Mouse (Mus musculus): Measurements from ENCODE around the gene Pdzd8. TPM values are rescaled to one million over a fixed set of nuclear protein-coding genes. Genes with fewer than 3 reads are reported as not detected.

The Pdzd8 gene
- polyA plus RNA-seq, 1 experiment from 2014 or later: 12.6 TPM

- no peak for ATAC-seq (ENCODE audit: insufficient number of reproducible peaks, insufficient read depth, low FRiP score, low read depth)
- H3K36me3 ChIP-seq (ENCODE audit: control insufficient read depth, insufficient read depth, low read length): no peaks in the 10 kb centered on the region
Observed at GRCm38 (mm10) chr19:59352760-59353159, 7.2 kb upstream of the Pdzd8 start.

DNA sequence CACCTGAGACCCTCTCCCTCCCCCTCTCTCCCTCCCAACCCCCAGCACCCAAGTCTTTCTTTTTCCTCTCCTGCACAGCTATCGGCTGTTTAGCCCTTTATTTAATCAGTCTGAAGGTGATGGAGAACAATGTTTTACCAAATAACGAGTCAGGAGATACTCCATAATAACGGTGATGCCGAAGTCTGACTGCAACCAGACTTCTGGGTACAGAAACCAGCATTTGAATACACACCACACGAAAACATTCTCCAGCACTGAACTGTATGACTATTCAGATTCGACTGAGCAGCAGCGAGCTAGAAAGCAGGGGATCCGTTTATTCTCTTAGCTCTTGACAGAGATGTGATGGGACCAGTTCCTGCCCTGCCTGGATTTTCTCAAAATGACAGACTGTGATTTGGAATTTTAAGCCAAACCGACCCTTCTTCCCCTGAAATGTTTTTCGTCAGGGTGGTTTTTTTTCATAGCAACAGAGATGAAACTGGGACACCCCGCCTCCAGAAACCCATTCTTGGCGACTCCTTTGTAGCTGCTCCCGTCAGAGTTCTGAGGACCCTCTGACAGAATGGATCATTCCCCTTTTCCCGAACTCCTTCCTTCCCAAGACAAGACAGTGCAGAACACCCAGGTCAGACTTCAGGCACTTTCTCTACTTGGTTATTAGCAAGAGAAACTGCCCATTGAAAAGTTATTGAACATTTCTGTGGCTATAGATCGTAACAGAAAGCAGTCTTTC, 5.7 kb upstream of the Pdzd8 start:
- no peak overlapping the region for H3K27ac ChIP-seq (replicated peaks in 1 of 2; ENCODE audit: control insufficient read depth in 1 of 2, insufficient read depth in 1 of 2, low read depth in 2 of 2, low read length in 2 of 2)
- H3K9ac ChIP-seq (ENCODE audit: low read length): no peak overlapping the region
- no peaks in the 10 kb centered on the region for H3K9me3 ChIP-seq (ENCODE audit: control insufficient read depth, low read length)
- H3K4me3 ChIP-seq (ENCODE audit: control insufficient read depth in 1 of 2, insufficient read depth in 1 of 2, low read depth in 1 of 2, low read length in 2 of 2): no peak overlapping the region
- no peak overlapping the region for H3K4me2 ChIP-seq (ENCODE audit: low read length)
- H3K4me1 ChIP-seq (ENCODE audit: control insufficient read depth in 2 of 2, insufficient read depth in 2 of 2, low read length in 2 of 2): peaks cover 4 to 8% of the 10 kb centered on the region in 2 experiments; a peak in 3 of 4 replicates
- 39% methylated on average over 15 of the region's 15 CpGs for WGBS
- peaks cover 30% of the 10 kb centered on the region; the same call in 1 of the 2 replicates for H3K27me3 ChIP-seq (ENCODE audit: control insufficient read depth, insufficient read depth, low read length)
- ATAC-seq (ENCODE audit: insufficient number of reproducible peaks, insufficient read depth, low FRiP score, low read depth): no peak
- H3K36me3 ChIP-seq (ENCODE audit: control insufficient read depth, insufficient read depth, low read length): no peaks in the 10 kb centered on the region

More at GRCm38 (mm10) chr19:59352760-59353159, 7.2 kb upstream of the Pdzd8 start:
- Histone ChIP-seq H3K9ac (ENCODE audit: low read length) (no peak overlapping the region), H3K27ac (replicated peaks in 1 of 2; ENCODE audit: control insufficient read depth in 1 of 2, insufficient read depth in 1 of 2, low read depth in 2 of 2, low read length in 2 of 2) (no peak overlapping the region), H3K27me3 (ENCODE audit: control insufficient read depth, insufficient read depth, low read length) (peaks cover 30% of the 10 kb centered on the region; the same call in 1 of the 2 replicates), H3K9me3 (ENCODE audit: control insufficient read depth, low read length) (no peaks in the 10 kb centered on the region), H3K4me3 (ENCODE audit: control insufficient read depth in 1 of 2, insufficient read depth in 1 of 2, low read depth in 1 of 2, low read length in 2 of 2) (no peak overlapping the region), H3K4me1 (ENCODE audit: control insufficient read depth in 2 of 2, insufficient read depth in 2 of 2, low read length in 2 of 2) (peaks cover 2 to 6% of the 10 kb centered on the region in 2 experiments; a peak in 2 of 4 replicates), H3K4me2 (ENCODE audit: low read length) (no peak overlapping the region)
- 17% methylated on average over 3 of the region's 3 CpGs for WGBS

DNA sequence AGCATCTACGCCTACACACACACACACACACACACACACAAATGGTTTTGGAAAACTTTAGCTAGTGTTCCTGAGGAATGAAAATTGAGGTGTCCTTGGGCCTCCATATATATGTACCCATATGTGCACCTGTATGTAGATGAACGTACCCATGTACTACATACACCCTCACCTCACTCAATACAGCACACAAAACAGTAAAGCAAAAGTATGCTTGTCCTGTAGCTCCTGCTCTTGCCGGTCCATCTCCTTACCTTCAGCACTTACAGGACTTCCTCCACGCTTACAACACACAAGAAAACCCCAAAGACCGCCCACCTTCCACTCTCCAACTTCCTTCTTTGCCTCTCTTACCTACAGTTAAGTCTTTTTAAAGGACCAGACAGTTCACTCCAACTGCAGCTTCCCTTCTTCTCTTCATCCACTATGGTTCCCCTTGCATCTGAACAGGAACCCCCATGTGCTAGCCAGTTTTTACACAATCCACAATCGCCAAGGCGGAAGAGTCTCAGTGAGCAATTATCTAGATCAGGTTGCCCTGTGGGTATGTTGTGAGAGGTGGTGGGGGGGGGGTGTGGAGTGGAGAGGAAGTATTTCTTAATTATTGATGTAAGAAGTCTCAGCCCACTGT, 4.8 kb upstream of the Pdzd8 start:
- H3K4me1 ChIP-seq (ENCODE audit: control insufficient read depth in 2 of 2, insufficient read depth in 2 of 2, low read length in 2 of 2): peaks cover 4 to 11% of the 10 kb centered on the region in 2 experiments; a peak in 3 of 4 replicates
- no peak overlapping the region for H3K4me2 ChIP-seq (ENCODE audit: low read length)
- no peak overlapping the region for H3K4me3 ChIP-seq (ENCODE audit: control insufficient read depth in 1 of 2, insufficient read depth in 1 of 2, low read depth in 1 of 2, low read length in 2 of 2)
- H3K9me3 ChIP-seq (ENCODE audit: control insufficient read depth, low read length): no peaks in the 10 kb centered on the region
- H3K36me3 ChIP-seq (ENCODE audit: control insufficient read depth, insufficient read depth, low read length): no peaks in the 10 kb centered on the region
- peaks cover 30% of the 10 kb centered on the region; the same call in 1 of the 2 replicates for H3K27me3 ChIP-seq (ENCODE audit: control insufficient read depth, insufficient read depth, low read length)
- whole genome bisulfite sequencing: 76% methylated on average over 7 of the region's 7 CpGs
- no peak overlapping the region for H3K27ac ChIP-seq (replicated peaks in 1 of 2; ENCODE audit: control insufficient read depth in 1 of 2, insufficient read depth in 1 of 2, low read depth in 2 of 2, low read length in 2 of 2)
- no peak for ATAC-seq (ENCODE audit: insufficient number of reproducible peaks, insufficient read depth, low FRiP score, low read depth)
- no peak overlapping the region for H3K9ac ChIP-seq (ENCODE audit: low read length)

DNA sequence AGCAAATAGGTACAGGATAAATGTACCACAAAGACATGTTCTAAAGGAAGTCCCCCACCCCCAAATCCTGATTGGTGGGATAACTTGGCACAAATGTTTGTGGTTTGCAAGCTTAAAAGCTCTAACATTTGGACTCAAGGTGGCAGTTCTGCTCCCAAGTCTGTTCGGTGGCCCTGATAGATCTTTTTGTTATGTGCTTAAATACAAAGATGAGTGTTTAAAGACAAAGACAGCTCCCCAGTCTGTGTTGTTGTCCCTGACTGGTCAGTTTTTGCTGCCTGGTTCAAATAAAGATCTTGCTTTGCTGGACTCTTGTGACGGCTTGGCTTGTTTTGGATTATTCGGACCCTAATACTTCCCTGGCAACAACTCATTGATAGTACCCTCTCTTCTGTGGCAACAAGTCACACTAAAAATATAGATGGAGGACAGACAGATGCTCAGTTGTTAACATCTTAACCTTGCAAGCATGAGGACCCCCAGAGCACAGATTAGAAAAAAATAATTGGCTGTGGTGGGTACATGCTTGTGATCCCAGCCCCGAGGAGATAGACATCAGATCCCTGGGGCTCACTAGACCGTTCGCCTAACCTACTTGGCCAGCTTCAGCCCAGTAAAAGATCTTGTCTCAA, 3.9 kb upstream of the Pdzd8 start:
- Histone ChIP-seq H3K27me3 (ENCODE audit: control insufficient read depth, insufficient read depth, low read length) (peaks cover 30% of the 10 kb centered on the region; the same call in 1 of the 2 replicates), H3K4me2 (ENCODE audit: low read length) (no peak overlapping the region), H3K27ac (replicated peaks in 1 of 2; ENCODE audit: control insufficient read depth in 1 of 2, insufficient read depth in 1 of 2, low read depth in 2 of 2, low read length in 2 of 2) (no peak overlapping the region), H3K4me1 (ENCODE audit: control insufficient read depth in 2 of 2, insufficient read depth in 2 of 2, low read length in 2 of 2) (peaks cover 2 to 5% of the 10 kb centered on the region in 2 experiments; a peak in 3 of 4 replicates), H3K9ac (ENCODE audit: low read length) (no peak overlapping the region), H3K9me3 (ENCODE audit: control insufficient read depth, low read length) (no peaks in the 10 kb centered on the region), H3K36me3 (ENCODE audit: control insufficient read depth, insufficient read depth, low read length) (no peaks in the 10 kb centered on the region), H3K4me3 (ENCODE audit: control insufficient read depth in 1 of 2, insufficient read depth in 1 of 2, low read depth in 1 of 2, low read length in 2 of 2) (no peak overlapping the region)
- WGBS: 84% methylated on average over 6 of the region's 6 CpGs
- no peak for ATAC-seq (ENCODE audit: insufficient number of reproducible peaks, insufficient read depth, low FRiP score, low read depth)

- 3% methylated on average over 11 of the region's 11 CpGs for WGBS
- Histone ChIP-seq H3K36me3 (ENCODE audit: control insufficient read depth, insufficient read depth, low read length) (no peaks in the 10 kb centered on the region), H3K9me3 (ENCODE audit: control insufficient read depth, low read length) (no peaks in the 10 kb centered on the region), H3K4me3 (ENCODE audit: control insufficient read depth in 1 of 2, insufficient read depth in 1 of 2, low read depth in 1 of 2, low read length in 2 of 2) (peak overlapping the region; percentile 61 to 93), H3K27me3 (ENCODE audit: control insufficient read depth, insufficient read depth, low read length) (peaks cover 11% of the 10 kb centered on the region; the same call in 1 of the 2 replicates), H3K4me2 (ENCODE audit: low read length) (peak overlapping the region; percentile 99), H3K9ac (ENCODE audit: low read length) (peak overlapping the region; percentile 95), H3K27ac (replicated peaks in 1 of 2; ENCODE audit: control insufficient read depth in 1 of 2, insufficient read depth in 1 of 2, low read depth in 2 of 2, low read length in 2 of 2) (peak overlapping the region; percentile 58 to 92), H3K4me1 (ENCODE audit: control insufficient read depth in 2 of 2, insufficient read depth in 2 of 2, low read length in 2 of 2) (peaks cover 4 to 33% of the 10 kb centered on the region in 2 experiments; a peak in 3 of 4 replicates)
- no peak for ATAC-seq (ENCODE audit: insufficient number of reproducible peaks, insufficient read depth, low FRiP score, low read depth)
Observed at GRCm38 (mm10) chr19:59346325-59346724, 745 bp upstream of the Pdzd8 start.

GRCm38 (mm10) chr19:59345081-59345657, 411 bp downstream of the Pdzd8 start:
- peak overlapping the region; percentile 95 for H3K9ac ChIP-seq (ENCODE audit: low read length)
- peak overlapping the region; percentile 99 for H3K4me2 ChIP-seq (ENCODE audit: low read length)
- WGBS: under 1% methylated on average over 42 of the region's 70 CpGs
- H3K4me3 ChIP-seq (ENCODE audit: control insufficient read depth in 1 of 2, insufficient read depth in 1 of 2, low read depth in 1 of 2, low read length in 2 of 2): peak overlapping the region; percentile 61 to 93
- peak; percentile 34 for ATAC-seq (ENCODE audit: insufficient number of reproducible peaks, insufficient read depth, low FRiP score, low read depth)
- peak overlapping the region; percentile 74 to 92 for H3K27ac ChIP-seq (replicated peaks in 1 of 2; ENCODE audit: control insufficient read depth in 1 of 2, insufficient read depth in 1 of 2, low read depth in 2 of 2, low read length in 2 of 2)
- 0 out of 2 replicates have a peak, but pooled peaks cover under 1% of the 10 kb centered on the region for H3K27me3 ChIP-seq (ENCODE audit: control insufficient read depth, insufficient read depth, low read length)
- peaks cover 4 to 40% of the 10 kb centered on the region in 2 experiments; a peak in 3 of 4 replicates for H3K4me1 ChIP-seq (ENCODE audit: control insufficient read depth in 2 of 2, insufficient read depth in 2 of 2, low read length in 2 of 2)
- no peaks in the 10 kb centered on the region for H3K9me3 ChIP-seq (ENCODE audit: control insufficient read depth, low read length)
- no peaks in the 10 kb centered on the region for H3K36me3 ChIP-seq (ENCODE audit: control insufficient read depth, insufficient read depth, low read length)

- Histone ChIP-seq H3K4me3 (ENCODE audit: control insufficient read depth in 1 of 2, insufficient read depth in 1 of 2, low read depth in 1 of 2, low read length in 2 of 2) (peak overlapping the region; percentile 61 to 93), H3K9ac (ENCODE audit: low read length) (peak overlapping the region; percentile 95), H3K27ac (replicated peaks in 1 of 2; ENCODE audit: control insufficient read depth in 1 of 2, insufficient read depth in 1 of 2, low read depth in 2 of 2, low read length in 2 of 2) (peak overlapping the region in 1 of 2 experiments; percentile 92; a peak in 1 of 4 replicates), H3K9me3 (ENCODE audit: control insufficient read depth, low read length) (no peaks in the 10 kb centered on the region), H3K36me3 (ENCODE audit: control insufficient read depth, insufficient read depth, low read length) (no peaks in the 10 kb centered on the region), H3K4me2 (ENCODE audit: low read length) (peak overlapping the region; percentile 99), H3K4me1 (ENCODE audit: control insufficient read depth in 2 of 2, insufficient read depth in 2 of 2, low read length in 2 of 2) (peaks cover 4 to 40% of the 10 kb centered on the region in 2 experiments; a peak in 3 of 4 replicates), H3K27me3 (ENCODE audit: control insufficient read depth, insufficient read depth, low read length) (no peaks in the 10 kb centered on the region)
- under 1% methylated on average over 14 of the region's 14 CpGs for WGBS
- no peak for ATAC-seq (ENCODE audit: insufficient number of reproducible peaks, insufficient read depth, low FRiP score, low read depth)
Observed at GRCm38 (mm10) chr19:59344304-59344711, 1.3 kb downstream of the Pdzd8 start.
